Mouse (Mus musculus): Measurements from ENCODE around the gene Myl4.

DNA sequence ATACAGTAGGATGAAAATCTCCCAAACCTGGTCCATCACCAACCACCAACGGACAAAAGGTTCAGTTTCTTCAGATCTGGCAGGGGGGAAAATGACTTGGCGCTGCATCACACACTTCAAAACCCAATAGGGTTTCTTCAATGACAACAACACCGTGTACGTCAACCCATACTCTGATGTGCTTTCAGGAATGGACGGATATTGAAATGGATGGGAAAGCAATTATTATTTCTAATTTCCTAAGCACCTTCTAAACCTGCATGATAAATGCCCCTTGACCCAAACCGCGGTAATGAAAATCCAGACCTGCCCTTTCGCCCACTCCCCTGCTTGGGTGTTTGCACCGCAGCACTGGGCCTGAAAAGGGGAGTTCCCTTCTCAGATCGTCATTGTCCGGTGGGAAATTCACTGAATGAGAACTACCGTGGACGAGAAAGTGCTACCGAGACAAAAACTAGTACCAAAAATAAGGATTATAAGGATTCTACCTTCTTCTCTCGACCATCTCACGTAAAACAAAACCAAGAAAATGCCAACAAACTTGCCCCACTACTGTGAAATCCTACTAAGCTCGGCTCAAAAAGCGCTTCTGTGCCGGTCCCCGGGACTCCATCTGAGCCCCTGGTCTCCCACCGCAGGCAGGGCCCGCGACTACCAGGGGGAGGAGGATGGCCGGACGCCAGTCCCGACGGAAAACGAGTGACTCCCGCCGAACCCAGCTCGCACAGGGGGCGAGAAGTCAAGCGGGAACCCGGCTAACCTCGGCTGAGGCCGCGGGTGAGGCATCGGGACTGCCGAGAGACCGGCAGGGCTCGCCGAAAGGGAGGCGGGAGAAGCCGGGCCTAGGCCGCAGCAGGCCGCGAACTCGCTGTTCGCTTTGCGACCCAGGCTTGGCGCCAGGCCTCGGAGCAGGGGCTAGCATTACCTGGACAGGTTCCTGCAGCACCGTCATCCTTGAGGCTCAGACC lies 741 bp upstream of the Myl4 start:
- TF ChIP-seq CTCF (conservative IDR thresholded peaks at IDR 0.05; ENCODE audit: low read length) (no peak), NANOG (IDR thresholded peaks at IDR 0.05; ENCODE audit: borderline replicate concordance, low read length) (no peak), POU5F1 (IDR thresholded peaks at IDR 0.05; ENCODE audit: borderline replicate concordance, low read length) (no peak)
